Mouse (Mus musculus) thymus, adult 2 months (tissue): ENCODE data around the gene Gtf2h2.
"Not testable (repeated sequence)": the region's sequence is repeated elsewhere in the genome, so short reads cannot be mapped to it uniquely, and the experiment has no call there.

Experiments
- CTCF ChIP-seq: fragments of 200-500 bp; IDR thresholded peaks from 2 replicates; pipeline ENCODE4 v1.5.1; 2012; ENCODE audit warnings: mild to moderate bottlenecking, control low read depth, low read length, moderate library complexity, borderline replicate concordance; ENCODE audit not compliant: control insufficient read depth, poor library complexity, insufficient read depth; ENCODE audit errors: extremely low read depth
- POLR2A ChIP-seq: fragments of 200-500 bp; IDR thresholded peaks from 2 replicates; pipeline ENCODE4 v1.6.1; 2012; ENCODE audit warnings: mild to moderate bottlenecking, low read length, control low read depth, moderate library complexity; ENCODE audit not compliant: control insufficient read depth, poor library complexity, insufficient read depth; ENCODE audit errors: extremely low read depth

GRCm38 (mm10) chr13:100419958-100420357, 72.4 kb downstream of the Gtf2h2 start:
- TF ChIP-seq CTCF, POLR2A: not testable (repeated sequence)
